In genomic region chr2:164022104-164022503, GRCm38 (mm10) we compare ENCODE assay signal across 19 mouse cellular contexts. TPM values are rescaled to one million over a fixed set of nuclear protein-coding genes. Genes with fewer than 3 reads are reported as not detected.
DNase-seq lines count a peak whose midpoint lies in the region; ATAC-seq and TF ChIP-seq lines count a peak whose summit lies in the region.
"Had no signal": no experiment of that assay in that cellular context is flagged by ENCODE, and none has a peak within 500 bp of the region (broad histone marks: within the 10 kb centered on the region; RNA-seq: fewer than 3 reads in every experiment).

No protein-coding gene starts in this region.

- no peak overlapping the region for H3K9ac ChIP-seq in lung, postnatal 0 days (replicated peaks; ENCODE audit: low read depth)
- H3K9ac ChIP-seq: embryonic facial prominence, embryonic 12.5 days; forebrain, embryonic 13.5 days; forebrain, embryonic 15.5 days; forebrain, postnatal 0 days had no signal

- H3K27ac ChIP-seq in lung, postnatal 0 days (ENCODE audit: low read length) = no peak overlapping the region
- H3K27ac ChIP-seq: embryonic facial prominence, embryonic 10.5 days; embryonic facial prominence, embryonic 12.5 days; forebrain, embryonic 13.5 days; forebrain, embryonic 15.5 days had no signal

- peaks cover 11% of the 10 kb centered on the region; the same call in 1 of the 2 replicates for H3K36me3 ChIP-seq in lung, postnatal 0 days (ENCODE audit: insufficient read depth, low read length)

- no peak for TF ChIP-seq CTCF in lung, postnatal 0 days (IDR thresholded peaks at IDR 0.05)

- no peaks in the 10 kb centered on the region for H3K27me3 ChIP-seq in lung, postnatal 0 days (replicated peaks; ENCODE audit: insufficient read depth, low read length)
- H3K27me3 ChIP-seq: embryonic facial prominence, embryonic 12.5 days; forebrain, embryonic 13.5 days; forebrain, embryonic 15.5 days had no signal

- ATAC-seq in lung, postnatal 0 days = peak; percentile 41; the same call in 1 of the 2 replicates
- ATAC-seq in granulocyte monocyte progenitor cell, adult 5-6 weeks (replicated peaks; ENCODE audit: poor library complexity, severe bottlenecking) = peak; percentile 74; the same call in 1 of the 2 replicates
- ATAC-seq: forebrain, embryonic 13.5 days; forebrain, embryonic 15.5 days; forebrain, postnatal 0 days had no signal

- H3K9me3 ChIP-seq in lung, postnatal 0 days (ENCODE audit: low read length) = no peaks in the 10 kb centered on the region
- H3K9me3 ChIP-seq: embryonic facial prominence, embryonic 10.5 days; embryonic facial prominence, embryonic 12.5 days; forebrain, embryonic 13.5 days; forebrain, embryonic 15.5 days had no signal

- WGBS in lung, postnatal 0 days = 28% methylated on average over 2 of the region's 2 CpGs

- H3K4me2 ChIP-seq in lung, postnatal 0 days (replicated peaks; ENCODE audit: low read depth, low read length) = no peak overlapping the region
- H3K4me2 ChIP-seq: embryonic facial prominence, embryonic 12.5 days; forebrain, embryonic 13.5 days; forebrain, embryonic 15.5 days had no signal

- H3K4me3 ChIP-seq in lung, postnatal 0 days (ENCODE audit: low read depth, low read length) = no peak overlapping the region
- H3K4me3 ChIP-seq: embryonic facial prominence, embryonic 10.5 days; embryonic facial prominence, embryonic 12.5 days; forebrain, embryonic 13.5 days; forebrain, embryonic 15.5 days had no signal

- peak; percentile 35 for DNase-seq in lung, postnatal 0 days (ENCODE audit: low spot score)
- DNase-seq in lung, postnatal 10 days = no peak
- peak; percentile 53 for DNase-seq in 416B (ENCODE audit: low read depth)
- no peak for DNase-seq in gastrocnemius, adult 18-20 months (ENCODE audit: low spot score)
- DNase-seq in adrenal gland, postnatal 25 days = no peak
- DNase-seq: adrenal gland, adult 8-10 months; adrenal gland, postnatal 14 days; cerebellum, adult 11-12 months; cerebellum, adult 2 months; cerebellum, adult 9-10 months; cerebellum, postnatal 10 days; cerebellum, postnatal 25 days; forebrain, postnatal 0 days had no signal

- no peak for TF ChIP-seq EP300 in lung, postnatal 0 days (IDR thresholded peaks at IDR 0.05)

- no peaks in the 10 kb centered on the region for H3K4me1 ChIP-seq in lung, postnatal 0 days (ENCODE audit: insufficient read depth, low read depth, low read length)
- H3K4me1 ChIP-seq: embryonic facial prominence, embryonic 10.5 days; embryonic facial prominence, embryonic 12.5 days; forebrain, embryonic 13.5 days; forebrain, embryonic 15.5 days had no signal

RNA-seq across cellular contexts. Expression of gene Pabpc1l, which starts 3.1 kb away (rescaled TPM):
- polyA plus RNA-seq in lung, postnatal 0 days (2015; fragmentation: Nextera tagmentation; extraction: Ambion mirVana) = 0.36 and 0.60 TPM in 2 replicates
- total RNA-seq in granulocyte monocyte progenitor cell, adult 5-6 weeks (2014; fragmentation: Nextera tagmentation) = not detected in 2 replicates
- total RNA-seq in granulocyte monocyte progenitor cell, adult 5-6 weeks (2017) = not detected in 2 replicates
- total RNA-seq in gastrocnemius, adult 18-20 months (2021) = under 1 TPM in 1 of 2 experiments, not detected in 1; 0.62 TPM
- total RNA-seq in adrenal gland, postnatal 25 days (2021) = 0.48 and 2.2 TPM in 2 replicates
- total RNA-seq: ES-E14 had no signal

RNA-seq across cellular contexts. Expression of gene Ywhab, which starts 27.3 kb away (rescaled TPM):
- polyA plus RNA-seq in lung, postnatal 0 days (2015; fragmentation: Nextera tagmentation; extraction: Ambion mirVana) = 263 and 295 TPM in 2 replicates
- 125 and 137 TPM in 2 replicates for total RNA-seq in granulocyte monocyte progenitor cell, adult 5-6 weeks (2014; fragmentation: Nextera tagmentation)
- 64.1 and 69.6 TPM in 2 replicates for total RNA-seq in granulocyte monocyte progenitor cell, adult 5-6 weeks (2017)
- 10 to 100 TPM; 39.3 to 42.4 TPM for total RNA-seq in gastrocnemius, adult 18-20 months (2021)
- 241 TPM in 2 replicates for total RNA-seq in adrenal gland, postnatal 25 days (2021)

RNA-seq across cellular contexts. Expression of gene Stk4, which starts 48.0 kb away (rescaled TPM):
- polyA plus RNA-seq in lung, postnatal 0 days (2015; fragmentation: Nextera tagmentation; extraction: Ambion mirVana) = 26.3 and 27.0 TPM in 2 replicates
- 132 and 145 TPM in 2 replicates for total RNA-seq in granulocyte monocyte progenitor cell, adult 5-6 weeks (2014; fragmentation: Nextera tagmentation)
- 123 and 133 TPM in 2 replicates for total RNA-seq in granulocyte monocyte progenitor cell, adult 5-6 weeks (2017)
- total RNA-seq in gastrocnemius, adult 18-20 months (2021) = 1 to 10 TPM; 8.3 to 9.2 TPM
- total RNA-seq in adrenal gland, postnatal 25 days (2021) = 34.7 and 42.5 TPM in 2 replicates

RNA-seq across cellular contexts. Expression of gene Tomm34, which starts 48.9 kb away (rescaled TPM):
- 27.2 and 30.3 TPM in 2 replicates for polyA plus RNA-seq in lung, postnatal 0 days (2015; fragmentation: Nextera tagmentation; extraction: Ambion mirVana)
- 58.6 and 64.2 TPM in 2 replicates for total RNA-seq in granulocyte monocyte progenitor cell, adult 5-6 weeks (2014; fragmentation: Nextera tagmentation)
- total RNA-seq in granulocyte monocyte progenitor cell, adult 5-6 weeks (2017) = 41.7 and 51.4 TPM in 2 replicates
- 10 to 100 TPM; 15.8 to 16.3 TPM for total RNA-seq in gastrocnemius, adult 18-20 months (2021)
- total RNA-seq in adrenal gland, postnatal 25 days (2021) = 44.3 and 46.8 TPM in 2 replicates

Comparison
In these comparisons a context has a peak if more than half of its experiments do, and no peak if none do; other contexts are left out.
1. DNase-seq: peak in lung, postnatal 0 days (single experiment) and 416B (single experiment); none in lung, postnatal 10 days (single experiment), gastrocnemius, adult 18-20 months (single experiment) and adrenal gland, postnatal 25 days (single experiment).